Comparison of ENCODE assay signal across 11 mouse cellular contexts in the genomic region with DNA sequence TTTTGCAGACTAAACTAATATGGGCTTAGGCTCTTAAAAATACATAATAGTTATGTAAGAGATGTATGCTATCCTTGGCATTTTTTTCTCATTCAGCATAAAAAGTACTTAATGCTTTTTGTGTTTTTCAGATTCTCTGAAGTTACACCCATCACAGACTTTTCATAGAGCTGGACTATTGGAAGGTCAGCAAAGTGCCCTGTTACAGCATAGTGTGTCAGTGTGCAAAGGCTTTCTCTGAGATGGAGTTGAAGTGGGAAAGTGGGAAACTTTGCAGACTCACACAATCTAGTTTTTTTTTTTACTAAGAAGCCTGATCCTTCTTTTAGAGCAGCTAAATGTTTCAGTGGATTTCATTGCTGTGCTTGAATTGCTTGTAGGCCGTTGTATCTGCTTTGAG. TPM values are rescaled to one million over a fixed set of nuclear protein-coding genes. Genes with fewer than 3 reads are reported as not detected.
DNase-seq lines count a peak whose midpoint lies in the region; ATAC-seq lines count a peak whose summit lies in the region.
"Had no signal": no experiment of that assay in that cellular context is flagged by ENCODE, and none has a peak within 500 bp of the region (broad histone marks: within the 10 kb centered on the region; RNA-seq: fewer than 3 reads in every experiment).

No protein-coding gene starts in this region.

- no peak overlapping the region for H3K4me3 ChIP-seq in heart, embryonic 16.5 days (ENCODE audit: low read length)
- H3K4me3 ChIP-seq in lung, embryonic 15.5 days = no peak overlapping the region
- H3K4me3 ChIP-seq in hindbrain, embryonic 14.5 days (replicated peaks; ENCODE audit: low read length) = no peak overlapping the region
- no peak overlapping the region for H3K4me3 ChIP-seq in neural tube, embryonic 14.5 days (ENCODE audit: low read depth, low read length)

- H3K27me3 ChIP-seq in heart, embryonic 16.5 days (ENCODE audit: control insufficient read depth, insufficient read depth, low read length) = no peaks in the 10 kb centered on the region
- no peaks in the 10 kb centered on the region for H3K27me3 ChIP-seq in lung, embryonic 15.5 days
- no peaks in the 10 kb centered on the region for H3K27me3 ChIP-seq in hindbrain, embryonic 14.5 days (ENCODE audit: control insufficient read depth, insufficient read depth, low read length)
- H3K27me3 ChIP-seq in neural tube, embryonic 14.5 days (ENCODE audit: control insufficient read depth, insufficient read depth, low read length) = no peaks in the 10 kb centered on the region; the same call in 1 of the 2 replicates
- H3K27me3 ChIP-seq: forebrain, embryonic 12.5 days; liver, embryonic 15.5 days had no signal

- no peak overlapping the region for H3K27ac ChIP-seq in heart, embryonic 16.5 days (ENCODE audit: low read length)
- no peak overlapping the region for H3K27ac ChIP-seq in lung, embryonic 15.5 days
- no peak overlapping the region for H3K27ac ChIP-seq in hindbrain, embryonic 14.5 days
- no peak overlapping the region for H3K27ac ChIP-seq in neural tube, embryonic 14.5 days (ENCODE audit: low read depth, low read length)
- H3K27ac ChIP-seq: forebrain, embryonic 12.5 days; liver, embryonic 15.5 days had no signal

- peak overlapping the region; percentile 26 for H3K4me2 ChIP-seq in heart, embryonic 16.5 days (ENCODE audit: low read depth, low read length)
- H3K4me2 ChIP-seq in lung, embryonic 15.5 days = peak overlapping the region; percentile 56; the same call in 1 of the 2 replicates
- H3K4me2 ChIP-seq in hindbrain, embryonic 14.5 days (replicated peaks) = peak overlapping the region; percentile 68
- 0 out of 2 replicates have a peak overlapping the region, but pooled peaks have one; percentile 1 for H3K4me2 ChIP-seq in neural tube, embryonic 14.5 days (ENCODE audit: low read depth, low read length)

- intact Hi-C loops in heart, postnatal 25 days (cut with DNase I) = no loop called here

- peaks cover 3% of the 10 kb centered on the region; the same call in 1 of the 2 replicates for H3K36me3 ChIP-seq in heart, embryonic 16.5 days (ENCODE audit: control insufficient read depth, insufficient read depth)
- H3K36me3 ChIP-seq in lung, embryonic 15.5 days = no peaks in the 10 kb centered on the region
- H3K36me3 ChIP-seq in hindbrain, embryonic 14.5 days (replicated peaks; ENCODE audit: control insufficient read depth, insufficient read depth) = no peaks in the 10 kb centered on the region
- H3K36me3 ChIP-seq in neural tube, embryonic 14.5 days (ENCODE audit: control insufficient read depth, insufficient read depth, low read length) = no peaks in the 10 kb centered on the region
- H3K36me3 ChIP-seq: forebrain, embryonic 12.5 days; liver, embryonic 15.5 days had no signal

- ATAC-seq in heart, embryonic 16.5 days (replicated peaks; ENCODE audit: extremely low read depth, insufficient read depth, low FRiP score) = no peak
- no peak for ATAC-seq in lung, embryonic 15.5 days (ENCODE audit: borderline replicate concordance, extremely low read depth, low FRiP score, low TSS enrichment)
- ATAC-seq in hindbrain, embryonic 14.5 days (ENCODE audit: low FRiP score) = no peak
- no peak for ATAC-seq in neural tube, embryonic 14.5 days (ENCODE audit: low read depth)
- no peak for ATAC-seq in activated CD4-positive, CD25-positive, alpha-beta regulatory T cell, adult 4 months

- peaks cover 12% of the 10 kb centered on the region for H3K4me1 ChIP-seq in heart, embryonic 16.5 days (ENCODE audit: control insufficient read depth, insufficient read depth, low read length)
- H3K4me1 ChIP-seq in lung, embryonic 15.5 days = peaks cover 12% of the 10 kb centered on the region
- peaks cover 11% of the 10 kb centered on the region for H3K4me1 ChIP-seq in hindbrain, embryonic 14.5 days (replicated peaks; ENCODE audit: control insufficient read depth, insufficient read depth, low read length)
- peaks cover 15% of the 10 kb centered on the region for H3K4me1 ChIP-seq in neural tube, embryonic 14.5 days (ENCODE audit: control insufficient read depth, insufficient read depth, low read length)

- peak overlapping the region; percentile 25; the same call in 1 of the 2 replicates for H3K9ac ChIP-seq in heart, embryonic 16.5 days (ENCODE audit: low read length)
- H3K9ac ChIP-seq in lung, embryonic 15.5 days = no peak overlapping the region
- H3K9ac ChIP-seq in hindbrain, embryonic 14.5 days = no peak overlapping the region
- no peak overlapping the region for H3K9ac ChIP-seq in neural tube, embryonic 14.5 days (replicated peaks; ENCODE audit: low read depth, low read length)
- H3K9ac ChIP-seq: liver, embryonic 15.5 days had no signal

- WGBS in heart, embryonic 16.5 days = 81% methylated on average over 1 of the region's 1 CpGs
- 69% methylated on average over 1 of the region's 1 CpGs for WGBS in lung, embryonic 15.5 days
- WGBS in hindbrain, embryonic 14.5 days = 83% methylated on average over 1 of the region's 1 CpGs
- 54% methylated on average over 1 of the region's 1 CpGs for WGBS in neural tube, embryonic 14.5 days

- no peak for DNase-seq in heart, postnatal 25 days (ENCODE audit: low spot score)
- no peak for DNase-seq in lung, postnatal 4 days
- no peak for DNase-seq in hindbrain, embryonic 14.5 days (ENCODE audit: low spot score)
- DNase-seq: right cerebral cortex, postnatal 4 days; thymus, adult 2 months had no signal

- no peaks in the 10 kb centered on the region for H3K9me3 ChIP-seq in heart, embryonic 16.5 days (replicated peaks; ENCODE audit: control insufficient read depth, low read length)
- no peaks in the 10 kb centered on the region for H3K9me3 ChIP-seq in lung, embryonic 15.5 days
- H3K9me3 ChIP-seq in hindbrain, embryonic 14.5 days (ENCODE audit: control insufficient read depth, low read length) = no peaks in the 10 kb centered on the region
- H3K9me3 ChIP-seq in neural tube, embryonic 14.5 days (ENCODE audit: control insufficient read depth, low read length) = no peaks in the 10 kb centered on the region
- H3K9me3 ChIP-seq: forebrain, embryonic 12.5 days; liver, embryonic 15.5 days had no signal

RNA-seq across cellular contexts. Expression of gene Nfat5, which starts 2.2 kb away (rescaled TPM):
- 10.2 and 10.7 TPM in 2 replicates for polyA plus RNA-seq in heart, embryonic 16.5 days (2015; fragmentation: Nextera tagmentation; extraction: Ambion mirVana)
- total RNA-seq in heart, postnatal 25 days (2021) = 10 to 100 TPM; 24.5 to 27.5 TPM
- polyA plus RNA-seq in lung, embryonic 15.5 days (2015; fragmentation: Nextera tagmentation; extraction: Ambion mirVana) = 9.2 and 12.5 TPM in 2 replicates
- 8.0 and 12.0 TPM in 2 replicates for polyA plus RNA-seq in hindbrain, embryonic 14.5 days (2014; fragmentation: Nextera tagmentation; extraction: Ambion mirVana)
- 15.7 and 16.7 TPM in 2 replicates for polyA plus RNA-seq in neural tube, embryonic 14.5 days (2014; fragmentation: Nextera tagmentation; extraction: Ambion mirVana)
- polyA plus RNA-seq in activated CD4-positive, CD25-positive, alpha-beta regulatory T cell, adult 4 months (2017; shearing (Covaris generic)) = 10 to 100 TPM; 13.4 to 16.4 TPM

Comparison
In these comparisons a context has a peak if more than half of its experiments do, and no peak if none do; other contexts are left out.
1. H3K4me2 ChIP-seq: peak in every context shown above with its lines; median percentile 68 in hindbrain, embryonic 14.5 days; 56 in lung, embryonic 15.5 days; 26 in heart, embryonic 16.5 days; 1 in neural tube, embryonic 14.5 days.